Mouse (Mus musculus): ENCODE data around the gene Nupr1.
"Not testable (repeated sequence)": the region's sequence is repeated elsewhere in the genome, so short reads cannot be mapped to it uniquely, and the experiment has no call there.

Nupr1 gene

GRCm38 (mm10) chr7:126644345-126644744 is 13.7 kb upstream of the Nupr1 start:
- DNase-seq (ENCODE audit: low read depth, low spot score), result no peak

- DNase-seq (ENCODE audit: low read depth, low spot score), result not testable (repeated sequence)
Measured at GRCm38 (mm10) chr7:126643244-126643617, 12.6 kb upstream of the Nupr1 start.

DNA sequence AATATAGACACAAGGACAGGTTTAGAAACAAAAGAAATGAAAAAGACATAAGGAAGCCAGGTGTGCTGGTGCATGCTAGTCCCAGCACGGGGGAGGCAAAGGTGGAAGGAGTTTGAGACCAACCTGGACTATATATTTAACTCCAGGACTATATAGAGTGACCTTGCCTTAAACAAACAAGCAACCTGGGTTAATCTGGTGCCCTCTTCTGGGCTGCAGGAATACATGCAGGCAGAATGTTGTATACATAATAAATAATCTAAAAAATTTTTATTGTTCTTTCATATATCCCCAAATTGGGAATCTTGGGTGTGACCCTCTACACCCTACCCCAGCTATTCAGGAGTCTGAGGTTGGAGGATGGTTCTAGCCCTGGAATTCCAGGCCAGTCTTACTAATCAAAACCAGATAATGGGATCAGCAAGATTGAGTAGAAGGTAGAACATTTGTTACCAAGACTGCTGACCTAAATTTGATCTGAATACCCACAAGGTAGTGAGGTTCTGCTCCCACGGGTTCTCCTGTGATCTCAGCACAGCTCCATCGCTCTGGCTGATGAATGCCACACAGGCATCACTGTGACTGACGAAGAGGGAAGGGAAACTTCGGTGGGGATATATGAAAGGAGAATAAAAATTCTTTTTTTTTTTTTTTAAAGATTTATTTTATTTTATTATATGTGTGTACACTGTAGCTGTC is 12.0 kb upstream of the Nupr1 start:
- no peak for DNase-seq (ENCODE audit: low read depth, low spot score)

DNA sequence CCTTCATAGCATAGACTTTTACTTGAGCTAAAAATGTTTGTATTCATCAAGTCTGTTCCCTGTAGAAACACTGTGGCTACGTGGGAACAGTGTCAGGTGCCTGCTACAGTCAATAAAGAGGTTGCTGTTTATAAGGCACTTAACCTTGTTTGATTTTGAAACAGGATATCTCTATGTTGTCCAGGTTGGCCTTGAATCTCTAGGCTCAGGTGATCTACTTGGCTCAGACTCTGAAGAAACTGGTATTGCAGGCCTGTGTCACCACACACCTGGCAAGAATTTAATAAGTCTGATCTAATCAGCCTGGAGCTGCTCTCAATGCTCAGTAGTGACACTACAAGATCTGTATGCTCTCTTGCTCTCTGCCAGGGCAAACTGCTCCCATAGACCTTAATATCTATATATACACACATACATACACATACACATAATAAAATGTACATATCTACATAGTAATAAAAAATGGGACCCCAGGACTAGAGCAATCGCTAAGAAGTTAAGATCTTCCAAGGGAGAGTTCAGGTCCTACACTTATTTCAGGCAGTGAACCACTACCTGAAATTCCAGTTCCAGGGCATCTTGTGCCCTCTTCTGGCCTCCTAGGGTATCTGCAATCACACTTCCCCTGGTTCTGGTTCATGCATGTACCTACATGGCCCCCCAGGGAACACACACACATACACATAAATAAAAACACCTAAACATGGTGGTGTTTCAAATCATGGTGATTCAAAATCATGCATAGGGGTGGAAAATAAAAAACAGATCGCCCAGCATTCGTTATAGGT is 6.3 kb upstream of the Nupr1 start:
- DNase-seq (ENCODE audit: low read depth, low spot score), result no peak

GRCm38 (mm10) chr7:126635375-126635774 is 4.7 kb upstream of the Nupr1 start:
- DNase-seq (ENCODE audit: low read depth, low spot score), result no peak

DNA sequence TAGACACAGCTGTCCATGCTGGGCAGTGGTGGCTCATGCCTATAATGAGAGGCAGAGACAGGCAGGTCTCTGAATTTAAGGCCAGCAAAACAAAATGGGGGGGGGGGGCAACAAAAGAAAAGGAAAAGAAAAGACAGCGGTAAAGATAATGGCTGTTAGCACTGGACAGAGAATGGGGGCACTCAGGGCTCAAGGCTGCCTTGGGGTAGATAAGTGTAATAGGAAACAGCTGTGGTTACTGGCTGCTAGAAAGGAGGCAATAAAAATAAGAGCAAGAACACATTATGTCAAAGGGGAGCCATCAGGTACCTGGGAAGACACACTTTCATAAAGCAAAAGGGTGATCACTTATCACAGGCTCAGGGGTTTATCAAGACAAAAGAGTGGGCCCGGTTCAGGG is 1.8 kb upstream of the Nupr1 start:
- no peak for DNase-seq (ENCODE audit: low read depth, low spot score)

- DNase-seq (ENCODE audit: low read depth, low spot score), result no peak
Measured at GRCm38 (mm10) chr7:126629915-126630314, 746 bp downstream of the Nupr1 start.

DNA sequence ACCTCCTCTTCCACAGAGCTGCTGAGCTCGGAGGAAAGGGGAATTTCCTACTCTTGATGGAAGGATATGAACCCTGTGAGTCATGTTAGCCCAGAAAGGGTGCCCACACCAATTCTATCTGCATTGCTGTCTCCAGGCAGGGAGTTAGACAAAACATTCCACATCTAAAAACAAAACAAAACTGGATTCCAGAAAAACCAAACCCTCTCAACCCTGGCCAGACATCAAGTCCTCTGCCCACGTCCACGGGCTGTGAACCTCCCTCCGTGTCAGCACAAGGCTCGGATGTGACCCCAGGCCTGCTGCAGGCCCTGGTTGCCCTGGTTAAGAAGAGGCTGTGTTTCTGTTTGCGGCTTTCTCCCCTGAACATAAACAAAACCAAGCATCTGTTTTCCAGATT is 2.5 kb downstream of the Nupr1 start:
- no peak for DNase-seq (ENCODE audit: low read depth, low spot score)

DNA sequence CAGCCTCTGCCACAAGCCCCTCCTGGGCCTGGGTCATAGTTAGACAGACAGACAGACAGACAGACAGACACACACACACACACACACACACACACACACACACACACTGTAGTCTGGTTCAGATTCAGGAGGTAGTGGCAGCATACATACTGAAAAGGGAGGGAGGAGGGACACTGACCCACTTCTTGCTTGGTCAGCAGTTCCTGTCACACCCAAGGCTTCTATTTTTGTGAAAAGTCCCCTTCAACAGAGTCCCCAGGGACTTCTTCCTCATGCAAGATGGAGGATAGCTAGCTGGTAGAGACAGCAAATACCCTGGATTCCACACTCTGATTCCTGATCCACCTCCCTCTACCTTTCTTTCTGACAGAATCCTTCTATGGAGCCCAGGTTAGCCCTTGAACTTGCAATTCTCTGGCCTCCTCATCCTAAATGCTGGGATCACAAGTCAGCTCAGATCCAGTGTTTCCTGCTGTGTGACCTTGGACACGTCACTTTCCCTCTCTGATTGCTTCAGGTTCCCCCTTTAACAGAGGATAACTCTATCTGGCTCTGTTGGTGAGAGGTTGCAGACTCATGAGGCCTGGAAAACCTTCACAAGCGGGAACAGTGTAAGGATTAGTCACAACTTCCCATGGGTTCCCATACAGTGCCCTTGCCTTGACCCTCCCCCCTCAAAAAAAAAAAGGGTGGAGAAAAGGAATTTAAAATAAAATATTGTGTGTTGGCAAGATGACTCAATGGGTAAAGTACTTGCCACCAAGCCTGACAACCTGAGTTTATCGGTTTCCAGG is 4.7 kb downstream of the Nupr1 start:
- DNase-seq (ENCODE audit: low read depth, low spot score), result no peak

DNA sequence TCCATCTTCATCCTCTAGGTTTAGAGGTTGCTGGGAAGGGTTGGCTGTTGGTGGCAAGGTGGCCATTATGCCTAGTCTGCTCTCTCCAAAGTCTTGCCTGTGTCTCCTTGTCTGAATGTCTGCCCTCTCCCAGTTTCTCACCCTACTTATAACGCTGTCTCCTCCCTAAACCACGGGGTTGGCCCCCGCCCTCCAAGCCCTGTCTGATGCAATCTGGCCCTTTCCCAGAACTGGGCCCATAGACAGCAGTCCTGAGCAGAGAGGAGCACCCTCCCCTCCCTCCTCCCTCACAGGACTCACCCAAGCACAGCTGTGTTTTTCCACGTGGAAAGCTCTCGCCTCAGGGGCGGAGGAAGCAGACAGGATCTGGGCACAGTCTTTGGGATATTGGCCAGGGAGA is 5.3 kb downstream of the Nupr1 start:
- DNase-seq (ENCODE audit: low read depth, low spot score), result no peak

- no peak for DNase-seq (ENCODE audit: low read depth, low spot score)
Measured at GRCm38 (mm10) chr7:126624774-126625173, 5.9 kb downstream of the Nupr1 start.

- no peak for DNase-seq (ENCODE audit: low read depth, low spot score)
Measured at GRCm38 (mm10) chr7:126623381-126623780, 7.3 kb downstream of the Nupr1 start.

DNA sequence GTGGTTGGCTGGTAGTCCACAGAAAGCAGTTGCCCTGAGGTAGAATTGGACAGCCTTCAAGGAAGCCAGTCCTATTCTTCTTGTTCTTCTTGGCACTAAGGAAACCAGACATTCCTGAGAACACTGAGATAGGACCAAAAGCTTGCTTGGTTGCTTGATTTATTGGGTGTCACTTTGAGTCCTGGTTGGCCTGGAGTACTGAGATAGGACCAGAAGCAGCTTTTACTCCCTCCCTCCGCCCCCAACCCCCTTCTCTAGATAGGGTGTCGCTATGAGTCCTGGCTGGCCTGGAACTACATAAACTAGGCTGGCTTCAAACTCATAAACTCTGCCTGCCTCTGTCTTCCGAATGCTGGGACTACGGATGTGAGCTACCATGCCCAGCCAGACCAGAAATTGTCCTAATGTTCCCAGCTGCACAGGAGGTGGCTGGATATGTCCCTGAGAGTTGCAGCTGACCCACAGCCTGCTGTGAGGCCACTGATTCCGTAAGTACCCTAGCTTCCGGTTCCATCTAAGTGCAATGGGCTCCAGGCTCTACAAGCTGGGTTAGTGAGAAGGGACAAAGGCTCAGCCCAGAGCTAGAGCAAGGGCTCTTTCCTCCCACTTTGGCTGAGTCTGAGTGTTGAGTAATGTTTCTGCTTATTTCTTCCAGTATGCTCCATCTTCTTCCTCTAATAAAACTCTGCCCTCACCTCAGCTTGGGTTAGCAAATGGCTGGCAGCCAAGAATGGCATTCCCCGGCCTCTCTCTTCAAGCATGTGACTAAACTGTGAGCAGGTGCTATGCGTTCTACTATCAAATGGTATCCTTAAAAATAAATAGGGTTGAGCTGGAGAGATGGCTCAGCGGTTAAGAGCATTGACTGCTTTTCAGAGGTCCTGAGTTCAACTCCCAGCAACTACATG is 9.0 kb downstream of the Nupr1 start:
- no peak for DNase-seq (ENCODE audit: low read depth, low spot score)

DNA sequence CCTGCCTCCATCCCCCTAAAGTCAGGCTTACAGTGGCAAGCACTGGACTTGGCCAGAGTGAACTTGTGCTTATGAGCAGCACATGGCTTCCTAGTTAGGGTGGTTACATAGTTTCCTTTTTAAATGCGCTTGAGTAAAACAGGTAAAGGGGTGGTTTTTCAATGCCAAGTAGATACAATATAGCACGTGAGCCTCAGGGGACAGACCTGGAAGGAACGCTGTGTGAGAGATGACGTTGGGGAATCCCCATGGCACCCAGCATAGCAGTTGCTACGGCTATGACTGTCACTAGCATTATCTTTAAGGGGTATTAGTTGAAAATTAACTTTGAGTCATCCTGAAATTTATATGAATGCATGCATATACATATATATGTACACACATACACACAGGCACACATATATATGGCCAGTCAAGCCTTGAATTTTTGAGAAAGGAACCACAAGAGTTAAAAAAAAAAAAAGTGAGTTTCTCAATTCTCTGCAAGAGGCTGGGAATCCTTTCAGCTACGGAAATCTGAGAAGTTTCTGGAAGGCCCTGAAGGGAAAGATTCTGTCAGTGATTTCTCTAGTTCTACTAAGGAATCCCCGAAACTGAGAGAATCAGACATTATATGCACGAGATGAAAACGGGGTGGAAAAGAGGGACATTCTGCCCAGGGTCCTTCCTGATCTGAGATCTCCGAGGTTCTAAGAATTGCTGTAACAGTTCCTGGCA is 10.9 kb downstream of the Nupr1 start:
- DNase-seq (ENCODE audit: low read depth, low spot score), result no peak

GRCm38 (mm10) chr7:126616707-126617106 is 14.0 kb downstream of the Nupr1 start:
- DNase-seq (ENCODE audit: low read depth, low spot score), result no peak

DNA sequence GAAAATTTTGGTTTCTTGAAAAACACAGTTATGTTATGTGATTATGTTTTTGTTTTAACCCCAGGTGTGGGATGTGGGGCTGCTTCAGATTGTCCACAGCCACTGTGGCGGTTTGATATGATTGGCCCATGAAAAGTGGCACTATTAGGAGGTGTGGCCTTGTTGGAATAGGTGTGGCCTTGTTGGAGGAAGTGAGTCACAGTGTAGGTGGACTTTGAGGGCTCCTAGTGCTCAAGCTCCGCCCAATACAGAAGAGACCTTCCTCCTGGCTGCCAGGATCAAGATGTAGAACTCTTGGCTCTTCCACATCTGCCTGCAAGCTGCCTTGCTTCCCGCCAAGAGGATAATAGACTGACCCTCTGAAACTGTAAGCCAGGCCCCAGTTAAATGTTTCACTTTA is 17.9 kb downstream of the Nupr1 start:
- no peak for DNase-seq (ENCODE audit: low read depth, low spot score)

DNA sequence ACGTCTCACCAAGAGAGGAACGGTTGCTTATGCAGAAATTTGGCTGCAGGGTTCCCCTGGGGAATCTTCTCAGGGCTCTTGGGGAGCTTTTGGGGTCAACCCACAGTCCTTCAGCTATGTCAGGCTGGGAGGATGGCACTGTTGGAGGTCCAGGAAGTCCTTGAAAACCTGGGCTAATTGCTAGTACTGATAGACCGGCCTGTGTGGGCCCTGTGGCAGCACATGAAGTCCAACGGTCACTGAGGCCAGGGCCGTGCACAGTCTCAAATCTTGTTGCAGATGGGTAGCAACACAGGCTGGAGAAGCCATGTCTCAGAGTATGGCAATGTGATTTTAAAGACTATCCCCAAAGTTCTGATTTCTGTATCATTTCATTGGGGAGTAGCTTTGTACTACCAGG is 22.9 kb downstream of the Nupr1 start:
- DNase-seq (ENCODE audit: low read depth, low spot score), result no peak

DNA sequence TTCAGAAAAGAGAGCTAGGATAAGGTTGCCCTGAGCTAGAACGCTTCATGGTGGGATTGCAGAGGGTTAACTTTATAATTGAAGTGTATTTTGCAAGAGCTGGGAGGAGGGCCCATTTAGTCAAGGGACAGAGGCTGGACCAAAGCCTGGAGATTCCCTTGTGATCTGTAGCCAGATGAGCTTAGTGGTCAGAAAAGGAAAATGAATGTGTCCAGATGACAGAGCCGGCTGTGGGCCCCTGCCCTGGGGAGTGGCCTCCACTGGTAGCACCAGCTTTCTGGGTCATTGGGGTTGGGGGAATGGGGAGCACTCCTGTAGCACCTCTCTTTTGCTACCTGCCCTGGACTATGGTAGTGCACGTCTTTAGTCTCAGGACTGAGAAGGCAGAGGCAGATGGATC is 23.6 kb downstream of the Nupr1 start:
- no peak for DNase-seq (ENCODE audit: low read depth, low spot score)

- DNase-seq (ENCODE audit: low read depth, low spot score), result no peak
Measured at GRCm38 (mm10) chr7:126606611-126607010, 24.1 kb downstream of the Nupr1 start.

- DNase-seq (ENCODE audit: low read depth, low spot score), result no peak
Measured at GRCm38 (mm10) chr7:126602650-126603049, 28.0 kb downstream of the Nupr1 start.

DNA sequence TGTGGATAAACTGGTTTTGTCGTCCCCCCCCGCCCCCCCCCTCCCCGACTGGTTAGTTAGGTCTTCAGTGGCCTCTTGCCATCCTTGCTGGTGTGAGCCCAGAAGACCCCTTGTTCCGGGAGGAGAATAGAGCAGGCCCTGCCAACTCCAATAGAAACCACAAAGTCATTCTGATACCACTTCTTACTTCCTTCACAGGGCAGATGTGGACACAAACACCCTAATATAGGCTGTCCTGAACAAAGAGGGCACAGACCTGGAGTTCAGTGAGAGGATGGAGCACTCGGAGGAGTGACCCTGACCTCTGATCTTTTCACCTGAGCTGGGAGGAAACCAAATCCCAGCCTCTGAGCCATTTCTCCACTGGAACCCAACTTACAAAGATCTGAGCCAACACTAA is 28.8 kb downstream of the Nupr1 start:
- no peak for DNase-seq (ENCODE audit: low read depth, low spot score)
